Mouse (Mus musculus): ENCODE data around the gene Atg5.

Atg5 gene

DNA sequence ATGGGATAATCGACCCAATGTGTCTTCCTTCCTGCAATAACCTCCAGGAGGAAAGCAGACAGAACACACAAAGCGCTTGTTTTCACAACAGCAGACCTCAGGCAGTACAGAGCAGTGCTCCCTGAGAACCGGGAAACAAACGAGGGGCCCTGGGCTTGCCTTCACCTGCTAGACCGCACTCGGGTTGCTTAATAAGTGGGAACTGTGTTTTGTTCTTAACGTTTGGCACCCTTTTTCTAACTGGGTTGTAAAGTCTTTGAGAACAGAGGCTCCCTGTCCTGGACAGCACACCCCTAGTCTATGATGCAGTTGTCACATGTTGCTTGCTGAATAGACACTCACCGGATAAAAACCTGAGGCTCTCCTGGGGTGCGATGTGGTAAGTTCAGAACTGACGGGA, 115.1 kb downstream of the Atg5 start:
- DNase-seq (ENCODE audit: extremely low spot score, low spot score), result no peak

- no peak for DNase-seq (ENCODE audit: extremely low spot score, low spot score)
These were observed 117.1 kb downstream of the Atg5 start for GRCm38 (mm10) chr10:44385227-44385626.

DNA sequence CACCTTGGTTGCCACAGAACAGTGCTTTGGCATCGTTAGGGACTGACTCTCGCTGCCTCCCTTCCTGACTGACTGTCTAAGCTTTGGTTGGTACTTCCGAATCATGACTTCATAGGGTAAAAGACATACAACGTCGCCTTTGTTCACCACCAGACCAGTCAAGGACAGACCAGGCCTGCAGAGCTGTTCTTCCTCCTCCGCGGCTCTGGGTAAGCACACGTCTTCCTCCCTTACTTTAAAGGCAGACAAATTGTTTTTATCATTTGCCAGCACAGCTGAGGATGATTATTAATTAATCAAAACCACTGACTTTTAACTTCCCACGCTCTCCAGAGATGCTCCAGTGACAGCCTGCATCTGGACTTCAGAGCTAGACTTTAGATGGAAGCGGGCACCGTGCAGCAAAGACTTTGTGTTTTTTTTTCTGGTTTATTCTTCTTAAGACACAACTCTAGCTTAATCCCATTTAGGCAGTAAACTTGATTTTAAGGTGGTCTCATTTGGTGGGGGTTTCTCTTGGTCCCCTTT, 120.6 kb downstream of the Atg5 start:
- DNase-seq (ENCODE audit: extremely low spot score, low spot score), result no peak

DNA sequence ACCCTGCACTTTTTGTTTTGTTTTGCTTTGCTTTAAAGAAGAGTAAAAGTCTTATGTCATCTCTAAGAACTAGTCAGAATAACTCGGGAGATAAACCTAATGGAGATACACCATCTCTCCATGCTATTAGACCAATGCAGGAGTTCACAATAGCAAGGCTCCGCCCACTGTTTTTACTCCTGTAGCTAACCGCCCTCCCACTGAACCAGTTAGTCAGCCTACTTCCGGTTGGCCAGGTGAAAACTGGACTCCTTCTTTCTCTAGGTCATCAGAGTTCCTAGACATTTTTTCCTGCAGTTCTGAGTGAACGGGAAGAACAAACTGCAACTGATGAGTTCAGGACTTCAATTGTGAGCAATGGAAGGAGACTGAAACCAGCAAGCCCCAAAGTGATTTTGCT, 122.1 kb downstream of the Atg5 start:
- DNase-seq (ENCODE audit: extremely low spot score, low spot score), result no peak

DNA sequence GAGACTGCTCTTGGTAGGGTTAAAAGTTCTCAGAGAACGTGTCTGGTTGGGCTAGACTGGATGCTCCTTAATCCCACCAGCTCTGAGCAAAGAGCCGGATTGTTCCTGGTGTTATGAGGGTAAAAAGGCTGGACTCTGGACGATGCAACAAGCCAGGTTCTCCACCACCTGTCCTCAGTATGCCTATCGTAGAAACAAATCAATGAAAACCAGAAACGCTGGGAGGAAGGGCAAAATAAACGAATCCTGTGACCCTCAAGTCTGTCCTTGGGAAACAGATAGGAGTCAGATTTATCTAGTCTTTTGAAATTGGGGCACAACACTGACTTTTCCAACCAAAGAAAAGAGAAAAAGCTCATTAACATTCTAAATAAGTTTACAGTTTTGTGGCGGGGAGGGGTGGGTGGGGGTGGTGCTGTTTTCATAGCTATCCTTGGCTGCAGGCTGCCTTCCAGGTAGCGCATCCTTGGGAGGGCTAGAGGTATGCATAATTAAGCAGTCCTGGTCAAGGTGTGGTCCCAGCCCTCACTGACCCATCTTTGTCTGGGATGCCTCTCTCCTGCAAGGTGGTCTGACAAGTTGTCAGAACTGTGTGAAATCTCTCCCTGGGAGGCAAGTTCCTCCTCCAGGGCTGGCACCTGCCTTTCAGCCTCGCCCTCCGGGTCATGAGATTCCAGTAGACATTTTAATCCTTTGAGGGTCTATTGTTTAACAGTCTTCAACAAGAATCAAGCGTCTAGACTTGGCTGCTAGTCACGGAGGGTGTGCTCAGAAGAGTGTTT, 123.5 kb downstream of the Atg5 start:
- no peak for DNase-seq (ENCODE audit: extremely low spot score, low spot score)

DNA sequence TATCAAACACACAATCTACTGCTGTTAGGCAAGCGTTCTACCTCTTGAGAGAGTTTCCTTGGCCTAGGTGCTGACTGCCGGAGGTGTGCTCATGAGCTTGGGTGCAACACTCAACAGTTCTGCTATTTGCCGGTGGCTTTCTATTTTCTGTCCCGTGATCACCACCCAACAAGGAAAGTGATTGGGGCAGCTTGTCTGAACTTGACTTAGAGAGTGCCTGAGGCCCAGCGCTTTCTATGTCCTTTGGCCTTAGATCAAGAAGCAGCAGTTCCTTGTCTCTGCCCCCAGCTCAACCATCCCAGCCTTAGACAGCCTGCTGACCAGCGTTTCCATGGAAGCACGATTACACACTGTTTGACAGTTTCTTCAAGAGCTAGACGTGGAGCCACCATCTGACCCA, 124.7 kb downstream of the Atg5 start:
- no peak for DNase-seq (ENCODE audit: extremely low spot score, low spot score)

DNA sequence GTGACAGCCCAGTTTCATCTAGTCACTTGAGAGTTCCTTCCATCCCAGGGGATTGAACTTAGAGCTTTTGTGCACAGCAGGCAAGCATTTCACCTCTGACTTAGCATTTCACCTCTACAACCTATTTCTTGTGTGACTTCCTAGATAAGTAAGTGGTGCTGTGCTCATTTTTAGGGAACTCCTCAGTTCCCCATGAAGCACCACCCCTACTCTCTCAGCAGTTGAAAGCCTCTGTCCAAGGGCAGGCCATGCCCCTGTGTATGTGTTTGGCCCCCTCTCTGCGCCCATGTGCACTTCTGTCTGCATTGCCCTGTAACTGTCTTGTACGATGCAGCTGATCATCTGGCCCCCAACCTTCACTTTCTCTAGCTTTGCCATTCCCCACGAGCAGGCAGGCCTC, 132.0 kb downstream of the Atg5 start:
- DNase-seq (ENCODE audit: extremely low spot score, low spot score), result no peak

GRCm38 (mm10) chr10:44400602-44401001, 132.4 kb downstream of the Atg5 start:
- no peak for DNase-seq (ENCODE audit: extremely low spot score, low spot score)

DNA sequence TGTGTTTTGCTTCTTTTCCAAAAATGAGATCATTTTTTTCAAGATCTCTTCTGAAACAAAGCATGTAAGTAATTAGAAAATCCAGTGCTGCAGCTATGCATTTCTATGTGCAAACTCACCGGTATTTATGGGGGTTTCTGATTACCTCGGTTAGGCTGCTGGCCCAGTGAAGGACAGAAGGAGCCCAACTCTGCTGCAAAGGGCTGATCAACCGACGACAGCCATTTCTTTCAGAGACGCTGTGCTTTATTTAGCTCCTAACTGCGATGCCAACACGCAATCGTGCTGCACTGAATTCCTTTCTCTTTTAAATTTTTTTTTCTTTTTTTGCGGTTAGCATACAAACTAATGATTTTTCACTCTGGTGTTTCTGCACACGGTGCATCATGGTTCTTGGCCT, 133.4 kb downstream of the Atg5 start:
- DNase-seq (ENCODE audit: extremely low spot score, low spot score), result no peak

DNA sequence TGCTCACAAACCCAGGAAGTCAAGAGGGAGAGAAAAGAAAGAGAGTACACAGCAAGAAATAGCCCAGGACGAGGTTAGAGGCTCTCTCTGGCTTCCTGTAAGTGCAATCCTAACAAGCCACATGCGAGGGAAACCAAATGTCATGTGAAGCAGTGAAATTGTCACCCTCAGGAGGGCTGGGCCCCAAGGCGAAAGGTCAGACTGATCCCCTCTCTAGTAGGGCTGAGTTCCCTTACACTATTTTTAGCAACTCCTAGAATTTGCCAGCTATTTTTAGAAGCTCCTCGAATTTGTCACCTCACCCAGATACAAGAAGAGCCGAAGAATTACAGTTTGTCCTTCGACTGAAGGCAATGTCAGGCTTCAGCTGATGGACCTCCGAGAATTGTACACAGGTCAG, 135.3 kb downstream of the Atg5 start:
- no peak for DNase-seq (ENCODE audit: extremely low spot score, low spot score)

GRCm38 (mm10) chr10:44409054-44409453, 140.9 kb downstream of the Atg5 start:
- no peak for DNase-seq (ENCODE audit: extremely low spot score, low spot score)

DNA sequence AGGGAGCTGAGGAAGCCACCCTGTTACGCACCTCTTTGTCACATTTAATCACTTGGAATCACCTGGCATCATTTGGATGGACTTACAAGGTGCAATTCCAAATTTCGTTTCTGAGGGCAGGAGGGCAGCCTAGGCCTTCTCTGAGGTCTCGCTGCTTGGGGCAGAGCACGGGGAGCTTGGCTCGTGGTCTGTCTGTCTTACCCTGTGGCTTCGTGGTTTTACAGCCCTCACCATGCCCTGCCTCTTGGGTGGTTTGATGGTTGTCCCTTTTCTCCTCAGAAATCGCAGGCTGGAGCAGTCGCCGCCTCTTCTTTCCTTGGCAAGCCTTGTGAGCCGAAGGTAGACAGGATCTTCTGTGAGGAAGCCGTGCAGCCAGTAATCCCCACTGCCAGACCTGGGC, 141.8 kb downstream of the Atg5 start:
- no peak for DNase-seq (ENCODE audit: extremely low spot score, low spot score)
